Mouse (Mus musculus) ES-Bruce4 (cell line): ENCODE measurements around the gene Tfpt.

ENCODE experiments used
- CTCF ChIP-seq: IDR thresholded peaks from one replicate; pipeline ENCODE4 v1.8.1; 2011; ENCODE audit warnings: low read depth, low read length
- EP300 ChIP-seq: IDR thresholded peaks from 2 replicates; pipeline ENCODE4 v1.6.1; 2011; ENCODE audit warnings: low read depth, low read length; ENCODE audit not compliant: insufficient read depth
- POLR2A ChIP-seq: IDR thresholded peaks from one replicate; pipeline ENCODE4 v1.8.1; 2011; ENCODE audit warnings: low read length; ENCODE audit not compliant: insufficient read depth

DNA sequence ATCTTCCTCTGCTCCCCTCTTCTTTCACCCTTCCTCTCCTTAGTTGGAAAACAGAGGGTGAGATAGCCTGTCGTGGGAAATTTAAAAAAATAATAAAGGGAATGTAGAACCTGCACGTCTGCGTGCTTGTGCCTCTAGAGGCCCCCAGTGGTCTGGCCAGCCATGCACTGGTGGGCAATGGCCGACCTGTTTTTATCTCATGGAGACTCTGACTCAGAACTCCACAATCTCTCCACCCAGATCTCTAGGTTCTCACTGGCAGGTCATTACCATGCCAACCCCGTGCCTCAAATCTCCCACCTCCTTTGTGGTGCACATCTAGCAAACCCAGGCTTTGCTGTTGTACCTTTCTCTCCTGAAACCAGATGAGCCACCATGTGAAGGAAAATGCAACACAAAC lies 35.0 kb downstream of the Tfpt start:
- TF ChIP-seq POLR2A (no peak), CTCF (no peak), EP300 (no peak)
